Mouse (Mus musculus): ENCODE data around the gene Slf1. TPM values are rescaled to one million over a fixed set of nuclear protein-coding genes. Genes with fewer than 3 reads are reported as not detected.

Slf1 gene
- 1.4 and 4.1 TPM in 2 replicates for polyA plus RNA-seq (2012; ENCODE audit: low replicate concordance)

GRCm38 (mm10) chr13:77134931-77135620, at the start of gene Slf1, which contains the start of gene 2210408I21Rik:
Gene Slf1 (minus strand): TSS chr13:77135473.
Gene 2210408I21Rik (plus strand): TSS chr13:77135540.

Other genes with a start within 250 kb of the Slf1 start
- gene 2210408I21Rik, start 67 bp upstream of the Slf1 start, polyA plus RNA-seq (2012; ENCODE audit: low replicate concordance): not detected in 2 replicates